Mouse (Mus musculus): ENCODE results near the gene Tmem274. TPM values are rescaled to one million over a fixed set of nuclear protein-coding genes. Genes with fewer than 3 reads are reported as not detected.

Tmem274 gene
- not detected for total RNA-seq (2023)

DNA sequence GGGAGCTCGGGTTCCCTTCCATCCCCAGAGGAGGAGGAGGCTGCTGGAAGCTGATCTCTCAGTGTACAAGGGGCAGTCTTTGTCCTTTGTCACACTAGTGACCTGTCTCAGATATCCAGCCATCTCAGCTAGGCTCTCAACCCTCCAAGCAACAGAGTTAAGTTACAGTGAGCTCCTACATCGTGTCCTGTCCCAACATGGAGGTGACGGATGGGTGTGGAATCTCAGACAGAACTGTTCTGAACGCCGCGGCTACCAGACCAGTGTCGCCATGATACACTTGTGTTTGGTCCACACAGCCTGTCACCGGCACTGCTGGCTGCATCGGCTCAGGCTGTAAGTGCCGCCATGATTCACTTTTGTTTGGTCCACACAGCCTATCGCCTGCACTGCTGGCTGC, at the start of gene Tmem274:
Tmem274 (plus strand) TSS at position 301 of the 400 bp plus-strand sequence.

DNA sequence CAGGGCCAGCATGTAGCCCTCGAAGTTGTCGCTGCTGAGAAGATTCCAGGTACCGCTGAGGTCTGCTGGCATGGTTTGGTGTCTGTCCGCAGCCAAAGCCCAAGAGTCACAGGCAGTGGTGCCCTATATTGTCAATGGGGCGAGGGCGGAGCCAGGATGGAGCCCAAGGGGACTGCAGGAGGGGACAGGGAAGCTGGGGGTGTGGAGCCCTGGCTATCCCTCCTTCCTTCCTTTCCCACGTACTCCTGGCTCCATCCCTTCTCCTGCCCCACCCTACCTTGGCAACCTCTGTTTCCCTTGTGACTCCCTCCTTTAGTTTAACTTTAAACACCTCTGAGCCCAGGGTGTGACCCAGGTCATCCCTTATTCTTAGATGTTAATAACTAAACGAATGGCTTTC, 22.3 kb upstream of the Tmem274 start, which contains the start of gene Rbp7:
Rbp7 (minus strand) TSS at position 100 of the 400 bp plus-strand sequence.

DNA sequence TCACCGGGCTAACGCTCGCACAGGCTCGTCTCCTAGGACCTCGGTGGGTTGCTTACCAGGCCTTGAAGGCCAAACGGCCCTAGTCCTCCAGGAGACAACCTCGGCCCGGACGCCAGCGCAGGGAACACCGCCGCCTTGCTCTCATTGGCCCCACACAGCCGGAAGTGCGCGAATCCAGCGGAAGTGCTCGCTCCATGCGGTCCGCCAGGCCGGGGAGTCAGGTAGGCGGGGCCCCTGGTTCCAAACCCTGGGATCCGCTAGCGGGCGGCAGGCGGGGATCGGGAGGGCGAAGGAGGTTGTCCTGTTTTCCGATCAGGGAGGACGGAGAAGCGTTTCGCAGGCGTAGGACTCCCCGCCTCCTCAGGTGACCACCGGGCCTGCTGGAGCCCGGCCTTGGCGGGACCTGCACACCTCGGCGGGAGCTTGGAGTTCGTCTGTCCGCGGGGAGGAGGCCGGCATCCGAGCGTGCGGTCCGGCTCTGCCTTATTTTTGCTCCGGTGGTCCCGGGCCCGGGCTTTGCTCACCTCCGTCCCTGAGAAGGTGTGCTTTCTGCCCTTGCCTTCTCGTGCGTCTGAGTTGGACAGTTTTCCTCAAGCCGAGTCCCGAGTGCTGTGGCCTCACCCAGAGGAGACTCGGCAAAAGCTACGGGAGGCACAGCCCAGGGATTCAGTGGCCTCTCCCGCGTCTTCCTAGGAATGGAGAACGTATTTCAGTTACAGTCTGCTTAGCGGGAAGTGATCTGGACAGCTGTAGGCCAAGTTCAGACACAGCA, 8.1 kb downstream of the Tmem274 start, which contains the start of the genes Nmnat1 and Lzic:
Nmnat1 (minus strand) TSS at position 150 of the 772 bp plus-strand sequence.
Lzic (plus strand) TSS at position 177 of the 772 bp plus-strand sequence.

DNA sequence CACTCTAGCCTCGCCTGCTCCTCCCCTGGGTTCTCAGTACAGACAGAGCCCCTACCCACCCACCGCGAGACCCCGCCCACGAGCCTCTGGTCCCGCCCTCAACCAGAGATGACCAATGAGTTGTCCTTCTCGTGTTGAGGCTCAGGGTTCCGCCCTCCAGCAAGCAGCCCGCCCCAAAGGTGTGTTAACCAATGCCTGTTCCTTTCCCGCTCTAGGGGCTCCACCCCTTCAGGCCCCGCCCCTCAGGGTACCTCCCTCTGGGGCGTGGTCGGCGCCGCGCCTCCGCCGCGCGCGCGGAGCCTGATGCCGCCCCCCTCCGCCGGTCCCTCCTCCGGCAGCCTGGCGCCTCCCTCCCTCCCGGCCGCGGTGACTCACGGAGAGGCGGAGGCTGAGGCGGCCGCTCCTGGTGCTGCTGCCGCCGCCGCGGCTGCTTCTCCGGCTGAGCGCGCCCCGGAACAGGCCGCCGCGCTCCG, 40.7 kb downstream of the Tmem274 start, which contains the start of gene Ctnnbip1:
Ctnnbip1 (plus strand) TSS at position 369 of the 473 bp plus-strand sequence.

Other genes starting within 250 kb of the Tmem274 start
- 10 to 100 TPM; 65.5 to 67.9 TPM for gene Kif1b, start 169.7 kb upstream of the Tmem274 start, total RNA-seq (2023)
- gene Ube4b, start 50.6 kb upstream of the Tmem274 start, total RNA-seq (2023) = 100 to 1,000 TPM in 1 of 2 experiments, 10 to 100 TPM in 1; 82.4 to 105 TPM
- gene Rbp7, start 22.4 kb upstream of the Tmem274 start, total RNA-seq (2023) = not detected
- gene Nmnat1, start 7.8 kb downstream of the Tmem274 start, total RNA-seq (2023) = 1 to 10 TPM; 4.8 to 7.3 TPM
- gene Lzic, start 7.9 kb downstream of the Tmem274 start, total RNA-seq (2023) = 10 to 100 TPM; 23.7 to 26.5 TPM
- gene Ctnnbip1, start 40.9 kb downstream of the Tmem274 start, total RNA-seq (2023) = under 1 TPM; 0.64 to 0.65 TPM
- 10 to 100 TPM in 1 of 2 experiments, 1 to 10 TPM in 1; 9.7 to 10.6 TPM for gene Clstn1, start 109.1 kb downstream of the Tmem274 start, total RNA-seq (2023)
- gene Pik3cd, start 225.2 kb downstream of the Tmem274 start, total RNA-seq (2023) = 100 to 1,000 TPM; 680 to 683 TPM

Measured in T-cell, adult 66 days (primary cell).